Mouse (Mus musculus) E14TG2a.4 (cell line): ENCODE results near the gene Acot7.

Experiments used
- CTCF ChIP-seq: conservative IDR thresholded peaks from 2 replicates; pipeline ENCODE4 v1.5.1; 2014; ENCODE audit warnings: low read length
- NANOG ChIP-seq: IDR thresholded peaks from 2 replicates; pipeline ENCODE4 v1.6.1; 2014; ENCODE audit warnings: borderline replicate concordance, low read length, mixed read lengths
- POU5F1 ChIP-seq: IDR thresholded peaks from 2 replicates; pipeline ENCODE4 v1.6.1; 2014; ENCODE audit warnings: low read length, borderline replicate concordance

DNA sequence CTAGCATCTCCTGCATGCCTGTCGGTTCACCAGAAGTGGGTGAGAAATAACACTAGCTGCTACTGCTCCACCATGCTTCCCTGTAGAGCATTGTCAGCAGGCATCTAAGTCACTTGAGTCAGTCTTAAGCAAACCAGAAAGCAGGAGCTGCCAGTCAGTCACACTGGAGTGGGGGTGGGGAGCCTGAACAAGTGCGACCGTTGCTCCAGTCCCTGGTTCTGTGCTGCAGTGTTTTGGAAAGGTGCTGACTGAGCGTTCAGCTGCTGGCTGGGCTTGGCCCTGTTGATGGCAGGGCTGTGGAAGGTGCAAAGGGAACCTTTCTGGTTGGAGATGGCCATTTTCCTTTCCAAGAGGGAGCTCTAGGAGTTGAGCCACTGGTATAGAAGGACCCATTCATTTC is 62.0 kb downstream of the Acot7 start:
- TF ChIP-seq CTCF (no peak), NANOG (no peak), POU5F1 (no peak)
